Mouse (Mus musculus): ENCODE measurements at regions not wholly inside any gene's neighbourhood (a gene's known extent, or its start where the extent isn't known, plus 50 kb on each side); places are given as distances from the start of the nearest gene placed in this dataset.
A peak's percentile ranks its signal among the peaks of the same experiment; 100 is the strongest.
"Not testable (repeated sequence)": the region's sequence is repeated elsewhere in the genome, so short reads cannot be mapped to it uniquely, and the experiment has no call there.

GRCm38 (mm10) chr15:89730320-89730719 lies 111.3 kb downstream of the Syt10 start:
- no peaks in the 10 kb centered on the region for H3K9me3 ChIP-seq (ENCODE audit: low read depth, low read length)
- H3K27ac ChIP-seq (ENCODE audit: low read depth), result no peak overlapping the region
- ATAC-seq (ENCODE audit: insufficient read depth) (no peak), DNase-seq (peak; percentile 40)
- H3K4me3 ChIP-seq (ENCODE audit: low read depth, low read length), result no peak overlapping the region
- H3K36me3 ChIP-seq (ENCODE audit: insufficient read depth), result no peaks in the 10 kb centered on the region
- H3K9ac ChIP-seq, result no peak overlapping the region
- H3K4me2 ChIP-seq, result no peak overlapping the region
- no peaks in the 10 kb centered on the region for H3K4me1 ChIP-seq (ENCODE audit: insufficient read depth)
- WGBS, result 32% methylated on average over 6 of the region's 6 CpGs
- TF ChIP-seq CTCF (IDR thresholded peaks at IDR 0.05; ENCODE audit: low read depth), result peak; percentile 77
- H3K27me3 ChIP-seq (ENCODE audit: insufficient read depth, low read length), result no peaks in the 10 kb centered on the region

- TF ChIP-seq CTCF (IDR thresholded peaks at IDR 0.05; ENCODE audit: low read depth), result no peak
- H3K27ac ChIP-seq (ENCODE audit: low read depth), result no peak overlapping the region
- 55% methylated on average over 12 of the region's 12 CpGs for WGBS
- H3K9ac ChIP-seq, result no peak overlapping the region
- no peak overlapping the region for H3K4me3 ChIP-seq (ENCODE audit: low read depth, low read length)
- no peaks in the 10 kb centered on the region for H3K4me1 ChIP-seq (ENCODE audit: insufficient read depth)
- no peak overlapping the region for H3K4me2 ChIP-seq
- H3K27me3 ChIP-seq (ENCODE audit: insufficient read depth, low read length), result no peaks in the 10 kb centered on the region
- no peak for ATAC-seq (ENCODE audit: insufficient read depth)
- H3K9me3 ChIP-seq (ENCODE audit: low read depth, low read length), result no peaks in the 10 kb centered on the region
- no peaks in the 10 kb centered on the region for H3K36me3 ChIP-seq (ENCODE audit: insufficient read depth)
- peak; percentile 41 for DNase-seq
These were observed 117.3 kb downstream of the Syt10 start for GRCm38 (mm10) chr15:89724356-89724755.

- Histone ChIP-seq H3K4me2 (no peak overlapping the region), H3K9me3 (ENCODE audit: low read depth, low read length) (no peaks in the 10 kb centered on the region), H3K27ac (ENCODE audit: low read depth) (no peak overlapping the region), H3K36me3 (ENCODE audit: insufficient read depth) (no peaks in the 10 kb centered on the region), H3K4me3 (ENCODE audit: low read depth, low read length) (no peak overlapping the region), H3K27me3 (ENCODE audit: insufficient read depth, low read length) (no peaks in the 10 kb centered on the region), H3K9ac (no peak overlapping the region), H3K4me1 (ENCODE audit: insufficient read depth) (no peaks in the 10 kb centered on the region)
- peak; percentile 16 for DNase-seq
- no peak for TF ChIP-seq CTCF (IDR thresholded peaks at IDR 0.05; ENCODE audit: low read depth)
- 59% methylated on average over 2 of the region's 2 CpGs for WGBS
- no peak for ATAC-seq (ENCODE audit: insufficient read depth)
These were observed 105.5 kb upstream of the Rabl2 start for GRCm38 (mm10) chr15:89697221-89697620.

DNA sequence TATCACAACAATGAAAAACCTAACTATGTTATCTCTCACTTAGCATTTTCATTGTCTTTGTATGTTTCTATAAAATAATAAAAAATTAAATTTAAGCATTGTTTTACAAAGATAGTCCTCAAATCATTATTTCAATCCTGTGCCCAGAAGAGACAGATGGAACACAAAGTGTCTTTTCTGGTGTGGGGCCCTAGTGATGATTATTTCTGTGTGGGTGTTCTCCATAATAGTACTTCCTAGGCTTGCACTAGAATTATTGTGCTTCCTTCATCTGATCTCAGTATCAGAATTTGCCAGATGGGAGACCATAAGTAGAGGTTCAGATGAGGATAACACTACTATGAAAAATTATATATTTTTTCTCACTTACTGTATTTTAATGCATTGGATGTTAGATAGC lies 84.6 kb upstream of the Rabl2 start:
- no peak for DNase-seq
- Histone ChIP-seq H3K4me1 (ENCODE audit: insufficient read depth) (no peaks in the 10 kb centered on the region), H3K27ac (ENCODE audit: low read depth) (no peak overlapping the region), H3K9me3 (ENCODE audit: low read depth, low read length) (no peaks in the 10 kb centered on the region), H3K4me2 (no peak overlapping the region), H3K9ac (no peak overlapping the region), H3K4me3 (ENCODE audit: low read depth, low read length) (no peak overlapping the region), H3K27me3 (ENCODE audit: insufficient read depth, low read length) (no peaks in the 10 kb centered on the region), H3K36me3 (ENCODE audit: insufficient read depth) (no peaks in the 10 kb centered on the region)
- ATAC-seq (ENCODE audit: insufficient read depth), result no peak
- no peak for TF ChIP-seq CTCF (IDR thresholded peaks at IDR 0.05; ENCODE audit: low read depth)

GRCm38 (mm10) chr15:89656558-89656957 lies 64.8 kb upstream of the Rabl2 start:
- ATAC-seq (ENCODE audit: insufficient read depth); H3K27me3 ChIP-seq (ENCODE audit: insufficient read depth, low read length); H3K9ac ChIP-seq; H3K4me1 ChIP-seq (ENCODE audit: insufficient read depth); H3K4me3 ChIP-seq (ENCODE audit: low read depth, low read length); H3K9me3 ChIP-seq (ENCODE audit: low read depth, low read length); H3K4me2 ChIP-seq; DNase-seq; H3K27ac ChIP-seq (ENCODE audit: low read depth); H3K36me3 ChIP-seq (ENCODE audit: insufficient read depth): not testable (repeated sequence)
- WGBS, result 84% methylated on average over 1 of the region's 1 CpGs
